Mouse (Mus musculus): ENCODE results near the gene Polg. TPM values are rescaled to one million over a fixed set of nuclear protein-coding genes. Genes with fewer than 3 reads are reported as not detected.

The Polg gene
- polyA plus RNA-seq, 1 experiment from 2014 or later, result 19.1 TPM

GRCm38 (mm10) chr7:79471436-79471835, 5.3 kb upstream of the Polg start:
- Histone ChIP-seq H3K4me1 (ENCODE audit: insufficient read depth) (peaks cover 22% of the 10 kb centered on the region), H3K4me2 (ENCODE audit: low read depth, low read length) (no peak overlapping the region), H3K4me3 (ENCODE audit: low read depth, low read length) (no peak overlapping the region), H3K9me3 (ENCODE audit: low read length) (no peaks in the 10 kb centered on the region), H3K27me3 (ENCODE audit: insufficient read depth, low read length) (no peaks in the 10 kb centered on the region; the same call in 1 of the 2 replicates), H3K36me3 (replicated peaks; ENCODE audit: insufficient read depth, low read length) (no peaks in the 10 kb centered on the region), H3K9ac (replicated peaks) (no peak overlapping the region), H3K27ac (ENCODE audit: low read depth) (no peak overlapping the region)
- 57% methylated on average over 7 of the region's 7 CpGs for WGBS (ENCODE audit: insufficient replicate concordance)
- TF ChIP-seq EP300 (IDR thresholded peaks at IDR 0.05; ENCODE audit: low read depth) (no peak), CTCF (IDR thresholded peaks at IDR 0.05; ENCODE audit: low read depth) (peak; percentile 60)
- ATAC-seq (no peak), DNase-seq (no peak)

- Histone ChIP-seq H3K4me2 (ENCODE audit: low read depth, low read length) (no peak overlapping the region), H3K27me3 (ENCODE audit: insufficient read depth, low read length) (no peaks in the 10 kb centered on the region; the same call in 1 of the 2 replicates), H3K9ac (replicated peaks) (no peak overlapping the region), H3K9me3 (ENCODE audit: low read length) (no peaks in the 10 kb centered on the region), H3K4me3 (ENCODE audit: low read depth, low read length) (no peak overlapping the region), H3K4me1 (ENCODE audit: insufficient read depth) (peaks cover 22% of the 10 kb centered on the region), H3K27ac (ENCODE audit: low read depth) (no peak overlapping the region), H3K36me3 (replicated peaks; ENCODE audit: insufficient read depth, low read length) (no peaks in the 10 kb centered on the region)
- TF ChIP-seq CTCF (IDR thresholded peaks at IDR 0.05; ENCODE audit: low read depth) (no peak), EP300 (IDR thresholded peaks at IDR 0.05; ENCODE audit: low read depth) (no peak)
- 50% methylated on average over 3 of the region's 3 CpGs for WGBS (ENCODE audit: insufficient replicate concordance)
- DNase-seq (no peak), ATAC-seq (no peak)
Measured at GRCm38 (mm10) chr7:79470718-79471117, 4.6 kb upstream of the Polg start.

GRCm38 (mm10) chr7:79469766-79470165, 3.6 kb upstream of the Polg start:
- H3K4me1 ChIP-seq (ENCODE audit: insufficient read depth), result peaks cover 29% of the 10 kb centered on the region
- ATAC-seq, result no peak
- no peaks in the 10 kb centered on the region; the same call in 1 of the 2 replicates for H3K27me3 ChIP-seq (ENCODE audit: insufficient read depth, low read length)
- TF ChIP-seq EP300 (IDR thresholded peaks at IDR 0.05; ENCODE audit: low read depth) (no peak), CTCF (IDR thresholded peaks at IDR 0.05; ENCODE audit: low read depth) (no peak)
- H3K4me2 ChIP-seq (ENCODE audit: low read depth, low read length), result no peak overlapping the region
- H3K4me3 ChIP-seq (ENCODE audit: low read depth, low read length), result no peak overlapping the region
- no peak for DNase-seq
- H3K9me3 ChIP-seq (ENCODE audit: low read length), result no peaks in the 10 kb centered on the region
- no peak overlapping the region for H3K27ac ChIP-seq (ENCODE audit: low read depth)
- H3K9ac ChIP-seq (replicated peaks), result no peak overlapping the region
- no peaks in the 10 kb centered on the region; the same call in 1 of the 2 replicates for H3K36me3 ChIP-seq (replicated peaks; ENCODE audit: insufficient read depth, low read length)
- 31% methylated on average over 5 of the region's 5 CpGs for WGBS (ENCODE audit: insufficient replicate concordance)

- Histone ChIP-seq H3K4me1 (ENCODE audit: insufficient read depth) (peaks cover 36% of the 10 kb centered on the region), H3K27me3 (ENCODE audit: insufficient read depth, low read length) (no peaks in the 10 kb centered on the region; the same call in 1 of the 2 replicates), H3K27ac (ENCODE audit: low read depth) (no peak overlapping the region), H3K9me3 (ENCODE audit: low read length) (no peaks in the 10 kb centered on the region), H3K4me3 (ENCODE audit: low read depth, low read length) (no peak overlapping the region), H3K36me3 (replicated peaks; ENCODE audit: insufficient read depth, low read length) (no peaks in the 10 kb centered on the region; the same call in 1 of the 2 replicates), H3K4me2 (ENCODE audit: low read depth, low read length) (no peak overlapping the region), H3K9ac (replicated peaks) (no peak overlapping the region)
- TF ChIP-seq CTCF (IDR thresholded peaks at IDR 0.05; ENCODE audit: low read depth) (no peak), EP300 (IDR thresholded peaks at IDR 0.05; ENCODE audit: low read depth) (no peak)
- 46% methylated on average over 8 of the region's 8 CpGs for WGBS (ENCODE audit: insufficient replicate concordance)
- no peak for DNase-seq
- ATAC-seq, result no peak
Measured at GRCm38 (mm10) chr7:79468994-79469393, 2.8 kb upstream of the Polg start.

GRCm38 (mm10) chr7:79467951-79468350, 1.8 kb upstream of the Polg start:
- Histone ChIP-seq H3K9ac (replicated peaks) (no peak overlapping the region), H3K27ac (ENCODE audit: low read depth) (peak overlapping the region; percentile 96), H3K9me3 (ENCODE audit: low read length) (no peaks in the 10 kb centered on the region), H3K4me2 (ENCODE audit: low read depth, low read length) (peak overlapping the region; percentile 94; the same call in 1 of the 2 replicates), H3K4me1 (ENCODE audit: insufficient read depth) (peaks cover 42% of the 10 kb centered on the region), H3K27me3 (ENCODE audit: insufficient read depth, low read length) (no peaks in the 10 kb centered on the region; the same call in 1 of the 2 replicates), H3K4me3 (ENCODE audit: low read depth, low read length) (no peak overlapping the region), H3K36me3 (replicated peaks; ENCODE audit: insufficient read depth, low read length) (peaks cover 7% of the 10 kb centered on the region)
- no peak for ATAC-seq
- WGBS (ENCODE audit: insufficient replicate concordance), result 18% methylated on average over 3 of the region's 6 CpGs
- TF ChIP-seq CTCF (IDR thresholded peaks at IDR 0.05; ENCODE audit: low read depth), result no peak
- TF ChIP-seq EP300 (IDR thresholded peaks at IDR 0.05; ENCODE audit: low read depth), result no peak
- DNase-seq, result peak; percentile 28

GRCm38 (mm10) chr7:79465461-79466044, 609 bp downstream of the Polg start:
- Histone ChIP-seq H3K27me3 (ENCODE audit: insufficient read depth, low read length) (no peaks in the 10 kb centered on the region; the same call in 1 of the 2 replicates), H3K4me3 (ENCODE audit: low read depth, low read length) (peak overlapping the region; percentile 84), H3K9me3 (ENCODE audit: low read length) (no peaks in the 10 kb centered on the region), H3K4me2 (ENCODE audit: low read depth, low read length) (peak overlapping the region; percentile 94), H3K27ac (ENCODE audit: low read depth) (peak overlapping the region; percentile 96), H3K36me3 (replicated peaks; ENCODE audit: insufficient read depth, low read length) (peaks cover 27% of the 10 kb centered on the region), H3K4me1 (ENCODE audit: insufficient read depth) (peaks cover 42% of the 10 kb centered on the region), H3K9ac (replicated peaks) (peak overlapping the region; percentile 89)
- no peak for TF ChIP-seq CTCF (IDR thresholded peaks at IDR 0.05; ENCODE audit: low read depth)
- no peak for TF ChIP-seq EP300 (IDR thresholded peaks at IDR 0.05; ENCODE audit: low read depth)
- WGBS (ENCODE audit: insufficient replicate concordance), result 1% methylated on average over 33 of the region's 47 CpGs
- ATAC-seq, result peak; percentile 15
- peak; percentile 71 for DNase-seq

All from liver, postnatal 0 days (tissue).